Mouse (Mus musculus): ENCODE results near the gene Gm28041.

DNA sequence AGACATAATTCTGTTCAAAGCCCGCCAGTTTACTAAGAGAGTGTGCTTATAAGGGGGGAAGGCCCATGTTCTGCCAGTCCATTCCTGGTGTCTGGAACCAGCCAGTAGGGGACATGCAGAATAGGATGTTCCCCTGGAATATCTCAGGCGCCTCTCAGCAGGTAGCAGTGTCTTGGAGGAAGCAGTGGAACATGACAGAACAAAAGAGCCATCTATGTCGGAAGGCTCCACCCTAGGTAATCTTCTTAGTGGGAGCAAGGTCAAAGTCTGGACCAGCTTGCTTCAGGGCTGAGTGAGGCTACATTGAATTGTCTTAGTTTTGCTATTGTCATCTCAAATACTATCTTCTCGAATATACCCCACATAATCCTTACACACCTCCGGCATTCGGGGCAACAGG, 40.2 kb upstream of the Gm28041 start:
- TF ChIP-seq CTCF (IDR thresholded peaks at IDR 0.05; ENCODE audit: low read depth, low read length): no peak
- no peak for TF ChIP-seq POLR2A (IDR thresholded peaks at IDR 0.05; ENCODE audit: insufficient read depth, low read length)
- TF ChIP-seq EP300 (IDR thresholded peaks at IDR 0.05; ENCODE audit: insufficient read depth, low read depth, low read length): 0 out of 2 replicates have a peak, but pooled peaks have one; percentile 15
